Mouse (Mus musculus) lung, adult 18-20 months (tissue): ENCODE measurements at regions not wholly inside any gene's neighbourhood (a gene's known extent, or its start where the extent isn't known, plus 50 kb on each side); places are given as distances from the start of the nearest gene placed in this dataset.

Experiments used
- DNase-seq, 2 experiments: peaks; one replicate each; pipeline ENCODE4 v3.0.0; 2022; ENCODE audit warnings: mixed read lengths in 2 of 2

DNA sequence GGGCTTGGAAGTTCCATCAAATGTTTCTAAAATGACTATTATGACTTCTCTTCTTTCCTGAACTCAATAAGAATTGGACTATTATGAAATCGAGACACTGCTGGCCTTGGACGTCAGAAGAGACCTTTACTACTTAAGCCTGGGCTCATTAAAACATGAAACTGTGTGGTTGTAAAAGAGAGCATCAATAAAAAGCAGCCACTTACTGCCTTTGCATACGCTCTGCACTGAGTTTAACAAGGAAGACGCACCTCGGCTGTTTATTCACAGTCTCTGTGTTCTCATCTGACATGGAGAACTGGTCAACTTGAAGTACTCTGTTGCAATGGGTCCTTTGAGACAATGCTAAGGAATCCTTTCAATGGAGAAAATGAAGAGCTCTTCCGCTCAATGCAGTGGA lies 399.8 kb upstream of the Dcn start:
- DNase-seq: no peak

DNA sequence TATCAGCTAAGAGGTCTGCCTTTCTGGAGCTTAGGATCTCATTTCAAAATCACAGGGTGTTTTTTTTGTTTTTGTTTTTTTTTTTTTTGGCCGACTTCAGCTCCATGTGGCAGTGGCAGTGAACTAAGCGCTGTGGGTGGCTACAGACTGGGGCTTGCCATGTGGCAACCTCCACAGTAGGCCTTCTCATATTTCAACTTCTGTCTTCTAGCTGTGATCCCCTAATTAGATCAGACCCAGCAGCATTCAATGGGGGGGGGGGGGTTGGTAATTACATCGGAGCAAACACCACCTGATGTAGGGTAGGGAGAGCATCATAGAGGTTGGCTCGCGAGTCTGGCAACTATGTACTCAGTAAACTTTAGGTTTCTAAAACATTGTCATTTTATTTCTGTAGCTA lies 392.1 kb upstream of the Dcn start:
- DNase-seq: no peak

DNA sequence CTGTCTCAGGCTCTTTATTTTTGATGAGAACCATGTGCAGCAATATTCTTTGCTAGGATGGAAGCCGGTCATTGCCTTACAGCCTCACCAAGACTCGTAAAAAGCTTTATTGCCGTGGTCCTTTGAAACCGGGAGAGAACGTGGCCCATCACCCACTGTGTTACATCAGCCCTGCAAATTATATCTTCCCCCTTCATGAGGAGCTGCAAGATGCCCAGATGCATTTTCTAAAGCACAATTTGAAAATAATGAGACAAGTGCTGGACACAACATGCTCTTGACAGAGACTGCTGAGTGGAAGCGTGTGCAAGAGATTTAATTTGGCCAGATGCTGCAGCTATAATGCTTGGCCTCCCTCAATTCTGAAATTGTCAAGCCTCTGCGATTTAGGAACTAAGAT lies 389.2 kb upstream of the Dcn start:
- no peak for DNase-seq

DNA sequence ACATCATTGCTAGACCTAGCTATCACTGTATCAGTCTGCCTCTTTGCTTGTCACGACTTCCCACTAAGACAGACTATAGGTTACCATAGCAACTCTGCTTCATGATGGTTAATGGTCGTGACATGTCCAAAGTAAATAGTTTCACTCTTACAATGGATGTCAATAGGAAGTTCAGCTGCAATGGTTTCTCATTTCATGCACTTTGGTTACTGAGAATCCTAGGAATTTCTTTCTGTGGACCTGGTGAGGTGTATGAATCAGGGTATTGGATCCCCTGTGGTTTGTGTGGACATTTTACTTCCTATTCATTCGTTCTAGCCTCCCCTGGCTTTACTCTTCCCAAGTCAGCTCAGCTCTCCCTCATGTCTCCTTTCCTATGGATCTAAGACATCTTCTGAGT lies 385.5 kb upstream of the Dcn start:
- DNase-seq: no peak

DNA sequence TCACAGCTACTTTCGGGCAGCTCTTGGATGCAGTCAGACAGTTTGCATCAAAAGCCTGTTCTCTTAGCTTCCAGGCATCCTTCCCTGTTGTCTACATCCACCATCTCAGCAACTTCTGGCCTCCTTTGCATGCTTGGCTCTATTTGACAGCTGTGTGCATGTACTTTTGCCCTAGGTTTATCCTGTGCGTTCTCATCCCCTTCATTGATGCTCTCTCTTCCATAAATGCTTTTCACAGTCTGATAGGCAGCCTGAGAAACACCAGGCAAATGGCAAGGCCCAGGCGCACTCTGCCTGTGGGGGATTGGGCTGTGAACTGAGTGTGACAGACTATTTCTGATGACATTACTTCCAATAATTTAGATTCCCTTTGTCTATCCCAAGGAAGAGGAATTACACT lies 364.9 kb upstream of the Dcn start:
- DNase-seq: no peak

DNA sequence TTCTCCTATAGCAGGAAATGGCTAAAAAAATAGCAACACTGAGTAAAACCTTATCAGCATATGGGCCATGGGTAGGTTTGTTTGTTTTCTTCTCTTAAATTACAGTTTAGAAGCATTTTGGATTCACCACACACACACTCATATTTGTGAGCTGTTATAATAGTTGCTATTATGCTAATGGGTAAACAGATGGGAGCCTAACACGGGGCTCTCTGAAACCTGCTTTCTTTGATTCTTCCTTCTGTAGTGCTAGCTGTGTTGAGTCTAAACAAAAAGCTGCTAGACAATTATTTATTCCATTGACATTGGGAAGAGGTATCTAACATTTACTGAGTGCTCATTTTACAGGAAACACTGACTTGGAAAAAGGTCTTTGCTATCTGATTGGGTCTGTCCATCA lies 356.7 kb upstream of the Dcn start:
- no peak for DNase-seq

DNA sequence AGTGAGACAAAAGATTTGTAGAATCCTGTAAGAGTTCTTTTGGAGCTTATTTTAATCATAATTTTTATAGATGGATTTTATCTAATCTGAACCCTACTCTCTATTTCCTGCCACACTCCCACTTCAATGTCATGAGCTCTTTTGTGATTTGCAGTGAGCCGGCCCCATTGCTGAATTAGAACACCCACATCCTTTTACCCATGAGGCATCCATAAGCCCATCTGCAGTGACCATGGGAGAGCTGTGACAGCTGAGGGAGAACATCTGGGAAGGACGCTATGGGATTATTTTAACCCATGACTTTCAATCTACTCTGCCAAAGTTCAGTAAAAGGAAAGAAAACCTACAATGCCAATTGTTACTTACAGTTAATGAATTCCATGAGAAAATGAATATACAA lies 337.8 kb upstream of the Dcn start:
- DNase-seq: no peak

DNA sequence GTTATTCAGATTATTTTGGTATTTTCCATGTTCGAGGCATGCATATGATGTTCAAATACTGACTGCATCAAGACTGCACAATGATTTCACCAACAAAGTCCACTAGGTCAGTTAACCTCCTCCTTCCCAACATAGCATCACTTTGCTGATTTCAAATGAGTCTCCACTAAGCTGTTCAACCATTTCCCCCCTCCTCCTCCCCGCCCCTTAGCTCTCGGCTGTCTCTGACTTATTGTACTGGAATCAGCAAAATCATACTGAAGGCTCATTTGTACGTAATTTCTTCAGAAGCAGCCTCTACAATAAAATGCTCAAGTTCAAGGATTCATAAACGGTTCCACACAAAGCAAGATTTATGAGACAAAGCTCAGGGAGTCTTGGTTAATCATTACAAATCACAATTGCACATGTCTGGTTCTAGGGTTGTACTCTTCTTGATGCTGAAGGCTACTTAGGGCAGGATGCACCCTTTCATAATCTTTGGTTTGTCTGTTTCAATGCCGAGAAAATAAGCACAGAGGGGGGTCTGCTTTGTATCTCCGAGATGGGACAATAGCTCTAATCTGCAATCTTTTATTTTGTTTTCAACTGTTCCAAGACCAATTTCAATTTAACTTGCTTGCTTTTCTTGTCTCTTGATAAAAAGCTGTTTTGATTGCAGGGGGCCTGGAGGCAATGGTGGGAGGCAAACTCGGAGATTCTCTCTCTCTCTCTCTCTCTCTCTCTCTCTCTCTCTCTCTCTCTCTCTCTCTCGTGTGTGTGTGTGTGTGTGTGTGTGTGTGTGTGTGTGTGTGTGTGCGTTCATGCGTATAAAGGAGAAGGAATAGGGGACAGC lies 320.6 kb upstream of the Dcn start:
- no peak for DNase-seq

DNA sequence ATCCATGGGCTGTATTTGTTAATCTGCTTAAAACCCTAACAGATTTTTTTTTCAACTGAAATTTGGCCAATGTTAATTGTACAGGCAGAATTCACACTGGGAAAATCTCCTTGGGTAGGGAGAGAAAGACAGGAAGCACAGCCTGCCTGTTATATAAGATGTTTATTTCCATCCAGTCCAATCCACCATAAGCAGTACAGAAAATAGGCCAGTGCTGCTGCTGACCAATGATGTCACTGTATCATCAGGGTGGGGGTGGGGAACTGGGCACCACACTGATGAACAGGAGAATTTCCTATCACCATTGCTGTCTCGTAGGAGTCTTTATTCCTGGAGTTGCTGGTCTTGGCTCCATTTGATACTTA lies 320.0 kb upstream of the Dcn start:
- no peak for DNase-seq

DNA sequence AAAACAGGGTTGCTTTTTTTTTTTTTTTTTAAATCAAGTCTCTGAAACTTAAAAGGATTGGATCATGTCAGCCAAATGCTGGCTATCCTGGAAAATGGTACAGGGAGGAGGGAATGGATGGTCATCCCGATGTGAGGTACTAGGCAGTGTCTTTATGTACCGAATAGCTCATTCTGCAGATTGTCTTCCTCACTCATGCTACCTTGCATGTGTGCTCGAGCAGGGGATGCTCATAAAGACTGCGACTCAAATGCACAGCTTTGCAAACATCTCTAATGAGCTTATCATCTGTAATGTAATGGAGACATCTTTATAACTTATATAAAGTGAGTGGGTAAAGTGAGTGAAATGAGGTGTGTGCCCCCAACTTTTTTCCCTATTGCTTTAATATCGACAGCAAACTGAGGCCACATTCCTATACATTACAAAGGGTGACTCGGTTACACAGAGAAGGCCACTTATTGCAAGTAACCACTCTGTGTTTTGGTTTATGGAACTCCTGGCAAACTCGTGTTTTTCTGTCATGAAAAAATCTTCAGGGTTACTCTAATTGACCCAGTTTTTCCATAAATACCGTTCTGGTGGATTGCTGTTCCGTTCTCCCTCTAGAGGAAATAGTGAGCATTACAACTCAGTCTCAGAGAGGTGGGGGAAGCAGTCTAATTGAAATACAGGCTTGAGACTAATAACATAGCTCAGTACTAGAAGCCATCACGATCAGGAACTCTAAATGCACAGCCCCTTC lies 319.4 kb upstream of the Dcn start:
- peak in 1 of 2 experiments; percentile 21 for DNase-seq

DNA sequence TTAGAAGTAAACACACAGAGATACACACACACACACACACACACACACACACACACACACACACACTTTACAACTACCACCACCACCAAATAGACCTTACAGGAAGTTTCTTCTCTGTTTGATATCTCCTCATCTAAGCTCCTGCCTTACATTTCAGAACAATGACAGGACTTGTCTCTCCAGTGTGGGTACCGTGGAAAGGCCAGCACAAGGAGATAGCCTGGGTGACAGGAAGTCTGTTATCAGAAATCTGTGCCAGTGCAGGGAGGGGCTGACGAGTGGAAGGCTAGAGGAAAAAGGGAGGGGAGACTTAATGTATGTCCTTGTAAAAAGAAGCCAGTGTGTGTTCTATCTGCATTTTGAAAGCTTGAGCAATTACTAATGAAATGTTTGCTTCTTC lies 318.5 kb upstream of the Dcn start:
- no peak for DNase-seq

DNA sequence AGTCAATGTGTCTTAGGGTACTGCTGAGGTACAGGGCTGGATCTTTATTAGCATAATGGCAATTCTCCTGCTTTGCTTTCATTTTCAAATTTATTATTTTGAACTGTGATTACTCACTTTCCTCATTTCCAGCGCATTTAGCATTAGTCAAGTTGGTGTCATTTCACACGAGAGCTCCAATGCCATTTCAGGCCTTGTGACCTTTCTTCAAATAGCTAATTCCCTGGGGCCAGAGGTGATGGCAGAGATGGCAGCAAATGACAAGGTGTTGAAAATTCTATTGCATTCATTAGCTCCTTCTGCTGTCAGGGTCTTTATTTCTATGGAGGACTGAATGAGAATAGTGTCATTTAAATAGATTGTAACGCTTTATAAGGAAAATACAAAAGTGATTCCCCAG lies 300.9 kb upstream of the Dcn start:
- no peak for DNase-seq

DNA sequence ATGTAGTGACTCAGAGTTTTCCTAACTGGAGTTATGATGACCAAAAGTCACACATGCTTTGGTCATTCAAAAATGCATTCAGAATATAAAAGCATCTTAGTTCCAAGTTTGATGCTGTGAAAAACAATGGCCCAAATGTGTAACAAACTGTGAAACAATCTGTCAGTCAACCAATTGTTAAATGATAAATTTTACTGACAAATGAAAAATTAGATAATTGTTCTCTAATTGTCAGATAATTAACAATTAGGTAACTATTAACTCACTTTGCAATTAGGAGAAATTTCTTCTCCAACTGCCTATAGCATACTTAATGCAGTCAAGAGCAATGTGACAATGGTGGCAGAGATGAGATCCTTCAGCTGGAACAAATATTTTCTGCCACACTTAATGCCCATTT lies 289.7 kb upstream of the Dcn start:
- no peak for DNase-seq

DNA sequence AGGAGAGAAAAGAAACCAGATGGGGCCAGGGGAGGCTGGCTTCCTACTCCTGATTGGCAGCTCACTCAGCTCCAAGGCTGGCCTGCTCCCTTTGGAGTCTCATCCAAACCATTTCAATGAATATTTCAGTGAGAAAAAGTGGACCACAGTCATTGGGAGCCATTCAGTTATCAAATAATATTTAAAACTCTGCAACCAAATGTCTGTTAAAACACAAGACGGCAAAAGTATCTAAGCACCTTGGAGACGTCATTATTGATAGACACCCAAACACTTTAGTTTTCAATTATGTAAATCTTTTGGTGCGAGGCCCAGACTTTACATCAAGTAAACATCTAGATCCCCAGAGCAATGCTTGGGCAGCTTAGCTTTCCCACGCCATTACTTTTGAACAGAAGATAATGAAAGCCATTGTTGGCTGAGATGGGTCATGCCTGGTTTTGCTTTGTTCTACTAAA lies 268.1 kb upstream of the Dcn start:
- no peak for DNase-seq

DNA sequence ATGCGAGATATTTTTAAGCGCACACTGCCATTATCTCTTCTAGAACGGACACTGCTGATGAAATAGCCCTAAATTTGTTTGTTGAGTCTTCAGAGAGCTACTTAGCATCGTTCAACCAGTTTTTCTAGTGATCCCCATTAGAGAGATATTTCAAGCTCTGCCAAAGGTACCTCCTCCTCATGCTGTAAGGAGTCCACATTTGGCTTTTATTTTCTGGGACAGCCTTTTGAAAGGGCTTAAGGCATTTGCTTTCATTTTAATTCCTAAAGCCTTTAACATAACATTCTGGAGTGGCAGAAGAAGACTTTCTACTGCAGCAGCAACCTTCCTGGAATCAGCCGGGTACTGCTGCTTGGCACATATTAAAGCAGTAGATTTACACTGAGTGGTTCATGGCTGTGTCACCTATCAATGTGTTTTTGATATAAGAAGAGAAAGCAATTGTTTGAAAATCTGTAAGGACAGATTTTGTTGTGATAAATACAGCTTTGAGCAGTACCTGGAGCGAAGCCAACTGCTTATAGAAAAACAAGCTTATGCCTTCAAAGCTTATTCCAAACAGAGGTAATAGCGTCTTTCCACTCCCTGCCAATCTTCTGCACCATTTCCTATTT lies 267.5 kb upstream of the Dcn start:
- DNase-seq: no peak

DNA sequence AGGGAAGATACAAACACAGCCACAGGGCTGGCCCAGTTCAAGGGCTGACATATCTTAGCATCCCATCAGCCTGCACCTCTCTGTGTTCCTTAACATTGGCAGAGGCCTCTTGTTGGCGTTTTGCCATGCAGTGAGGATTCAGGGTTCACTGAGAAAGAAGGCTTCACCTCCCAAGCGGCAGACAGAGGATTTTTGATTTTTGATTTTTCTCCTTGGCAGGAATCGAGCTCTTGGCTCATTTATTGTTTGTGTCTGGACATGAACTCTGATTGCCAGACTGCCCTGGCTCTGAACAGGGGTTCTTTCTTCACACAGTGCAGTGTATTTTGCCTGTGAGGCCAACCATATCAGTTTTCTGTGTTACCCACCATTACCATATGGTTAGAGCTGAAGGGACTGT lies 259.9 kb upstream of the Dcn start:
- peak; percentile 15 to 20 for DNase-seq

DNA sequence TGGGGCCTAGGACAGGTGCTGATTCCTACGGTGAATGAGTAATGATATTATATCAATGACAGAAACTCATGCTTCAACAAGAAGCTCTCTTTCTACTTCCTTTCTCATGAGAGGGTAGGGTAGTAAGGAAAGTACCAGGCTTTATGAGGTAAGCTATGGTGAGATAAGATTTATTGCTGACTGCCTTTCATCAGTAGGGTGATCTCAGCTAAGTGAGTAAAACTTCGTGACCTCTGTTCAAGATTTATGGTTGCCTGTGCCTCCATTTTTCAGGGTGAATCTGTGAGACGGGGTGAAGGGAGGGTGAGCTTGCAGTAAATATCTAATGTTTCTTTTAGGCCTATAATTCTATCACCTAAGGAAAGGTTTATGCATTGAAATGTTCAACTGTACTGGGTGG lies 259.0 kb upstream of the Dcn start:
- no peak for DNase-seq

DNA sequence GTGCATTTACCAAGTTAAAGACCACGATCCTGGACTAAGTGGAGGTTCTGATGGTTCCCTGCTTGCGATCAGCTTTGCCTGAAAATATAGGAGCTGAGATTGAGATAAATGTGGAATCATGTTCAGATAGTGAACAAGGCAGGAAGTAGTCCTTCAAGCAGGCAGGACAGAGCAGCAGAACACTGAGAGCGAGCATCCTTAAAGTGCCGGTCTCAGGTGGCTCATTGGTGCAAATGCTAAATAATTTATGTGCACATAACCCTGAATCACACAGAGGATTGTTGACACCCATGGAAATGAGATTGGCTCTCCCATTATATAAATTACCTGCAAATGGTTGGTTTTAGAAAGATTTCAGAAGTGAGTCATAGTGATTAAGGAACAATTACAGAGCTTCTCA lies 243.8 kb upstream of the Dcn start:
- no peak for DNase-seq

DNA sequence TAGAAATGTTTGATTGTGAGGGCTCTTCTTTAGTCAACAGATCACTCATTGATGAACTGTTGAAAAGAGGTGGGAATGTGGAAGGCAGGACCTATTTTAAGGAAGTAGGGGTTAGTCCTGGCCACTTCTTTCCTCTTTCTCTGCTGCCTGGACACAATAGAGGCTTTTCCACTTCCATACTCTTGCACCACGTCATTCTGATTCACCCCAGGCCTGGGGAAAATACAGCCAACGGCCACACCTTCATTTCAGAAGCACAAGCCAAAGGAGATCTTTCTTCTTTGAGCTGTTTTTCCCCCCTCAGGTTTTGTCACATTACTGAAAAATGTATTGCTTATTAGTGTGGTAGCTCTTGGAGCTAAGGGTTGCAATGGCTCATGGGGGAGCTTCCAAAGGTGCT lies 237.9 kb upstream of the Dcn start:
- no peak for DNase-seq

DNA sequence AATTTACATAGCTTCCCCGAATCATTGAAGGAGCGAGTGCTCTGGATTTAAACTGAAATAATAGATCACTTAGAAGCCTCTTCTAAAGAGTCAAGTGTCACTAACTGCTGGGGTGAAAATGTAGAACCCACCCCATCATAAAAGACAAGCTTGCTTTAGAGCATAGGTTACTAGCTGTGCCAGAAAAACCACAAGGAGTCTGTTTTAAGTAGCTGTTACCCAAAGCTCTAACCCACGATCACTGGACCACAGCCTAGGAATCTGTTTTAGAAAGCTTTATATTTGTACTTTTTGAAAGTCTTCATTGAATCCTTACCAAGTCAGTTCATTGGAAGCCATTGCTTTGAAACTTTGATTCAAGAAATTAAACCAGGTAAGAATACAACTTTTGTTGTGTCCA lies 233.7 kb upstream of the Dcn start:
- no peak for DNase-seq

DNA sequence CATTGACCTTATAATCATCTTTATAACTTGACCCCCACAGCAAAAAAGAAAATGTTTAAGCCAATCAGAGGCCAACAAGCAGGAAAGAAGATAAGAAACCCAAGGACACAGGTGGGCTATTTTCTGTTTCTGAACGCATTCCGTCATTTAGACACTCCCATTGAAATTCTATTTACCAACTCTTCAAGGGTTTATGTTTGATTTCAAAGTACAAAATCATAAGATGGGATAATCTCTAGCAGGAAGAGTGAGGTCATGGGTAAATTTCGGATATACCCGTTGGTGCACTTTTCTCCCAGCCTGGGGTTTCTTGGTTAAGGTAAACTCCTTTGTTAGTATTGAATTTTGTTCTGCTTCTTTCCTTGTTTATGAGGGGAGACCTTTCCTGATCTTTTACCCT lies 230.9 kb upstream of the Dcn start:
- DNase-seq: no peak

DNA sequence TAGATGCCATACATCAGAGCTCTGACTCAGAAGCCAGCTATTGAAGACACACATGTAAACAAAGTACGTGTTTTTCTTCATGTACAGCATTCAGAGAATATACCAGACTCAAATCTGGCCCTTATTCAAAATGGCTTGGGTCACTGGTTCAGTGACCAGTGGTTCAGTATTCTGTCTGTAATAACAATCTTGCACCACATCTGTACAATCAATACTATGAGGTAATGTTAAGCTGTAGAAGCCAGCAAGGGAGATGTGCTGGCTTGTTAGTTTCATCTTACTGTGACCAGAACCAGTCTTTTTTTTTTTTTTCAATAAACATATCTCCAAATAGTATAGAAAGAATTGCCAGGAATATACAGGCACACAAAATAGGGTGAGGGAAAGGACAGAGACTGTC lies 229.6 kb upstream of the Dcn start:
- DNase-seq: no peak

DNA sequence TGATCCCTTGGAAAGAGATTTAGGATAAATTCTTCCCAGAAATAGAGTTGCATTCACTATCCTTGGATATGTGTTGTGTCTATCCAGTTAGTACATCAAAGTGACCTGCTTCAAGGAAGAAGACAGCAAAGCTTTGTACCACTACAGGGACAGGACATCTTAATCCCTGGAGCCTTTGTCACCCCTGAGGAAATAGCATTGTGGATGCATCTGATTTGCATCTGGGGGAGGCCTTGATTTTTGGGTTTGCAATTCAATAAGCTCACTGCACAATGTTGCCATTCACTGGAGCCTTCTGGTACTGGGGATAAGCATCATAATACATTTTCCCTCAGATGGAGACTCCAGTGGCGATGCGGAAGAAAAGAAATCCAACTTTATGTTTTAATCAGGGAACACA lies 229.2 kb upstream of the Dcn start:
- DNase-seq: no peak

DNA sequence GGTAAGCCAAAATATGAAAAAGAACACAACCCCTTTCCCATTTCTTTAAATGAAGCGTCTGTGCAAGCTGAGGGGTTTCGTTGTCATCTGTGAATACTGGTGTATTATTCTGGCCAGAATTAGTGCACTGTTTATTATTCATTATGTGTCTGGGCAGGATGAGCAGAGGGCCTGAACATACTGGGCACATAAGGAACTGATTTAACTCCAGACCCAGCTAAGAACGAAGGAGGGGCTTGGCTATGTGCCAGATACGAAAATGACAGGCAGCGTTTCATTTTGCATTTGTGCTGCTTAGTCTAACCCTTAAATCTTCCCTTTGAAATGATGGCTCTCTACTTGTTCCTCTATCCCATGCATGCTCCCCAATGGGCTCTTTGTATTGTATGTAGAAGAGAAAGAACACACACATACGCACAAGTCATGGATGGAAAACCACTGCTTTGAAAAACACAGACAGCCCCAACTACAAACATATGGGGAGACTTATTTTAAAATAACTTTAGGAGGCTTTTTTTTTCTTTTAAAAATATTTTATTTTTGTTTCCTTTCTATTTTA lies 213.4 kb upstream of the Dcn start:
- no peak for DNase-seq
